Mouse (Mus musculus): ENCODE measurements around the gene Lce1d. TPM values are rescaled to one million over a fixed set of nuclear protein-coding genes. Genes with fewer than 3 reads are reported as not detected.

Gene Lce1d
- total RNA-seq, 1 experiment from 2014 or later = not detected

Other genes starting within 250 kb of the Lce1d start
- gene Sprr1b, start 248.4 kb downstream of the Lce1d start, total RNA-seq (2017) = not detected in 2 replicates
- not detected in 2 replicates for gene Sprr3, start 228.5 kb downstream of the Lce1d start, total RNA-seq (2017)
- not detected in 2 replicates for gene Sprr1a, start 201.3 kb downstream of the Lce1d start, total RNA-seq (2017)
- not detected in 2 replicates for gene Sprr4, start 186.7 kb downstream of the Lce1d start, total RNA-seq (2017)
- gene 2310046K23Rik, start 152.7 kb downstream of the Lce1d start, total RNA-seq (2017) = not detected in 2 replicates
- not detected in 2 replicates for gene Ivl, start 113.5 kb downstream of the Lce1d start, total RNA-seq (2017)
- not detected in 2 replicates for gene Smcp, start 98.2 kb downstream of the Lce1d start, total RNA-seq (2017)
- not detected in 2 replicates for gene 2210017I01Rik, start 79.7 kb downstream of the Lce1d start, total RNA-seq (2017)
- not detected in 2 replicates for gene Lce6a, start 65.5 kb downstream of the Lce1d start, total RNA-seq (2017)
- not detected in 2 replicates for gene Lce1a1, start 38.9 kb downstream of the Lce1d start, total RNA-seq (2017)
- gene Lce1b, start 30.3 kb downstream of the Lce1d start, total RNA-seq (2017) = not detected in 2 replicates
- gene Lce1a2, start 16.9 kb downstream of the Lce1d start, total RNA-seq (2017) = not detected in 2 replicates
- not detected in 2 replicates for gene Lce1c, start 8.0 kb downstream of the Lce1d start, total RNA-seq (2017)
- gene Lce1e, start 21.9 kb upstream of the Lce1d start, total RNA-seq (2017) = not detected in 2 replicates
- not detected in 2 replicates for gene Lce1f, start 33.1 kb upstream of the Lce1d start, total RNA-seq (2017)
- not detected in 2 replicates for gene Gm38119, start 51.9 kb upstream of the Lce1d start, total RNA-seq (2017)
- gene Lce1g, start 65.1 kb upstream of the Lce1d start, total RNA-seq (2017) = not detected in 2 replicates
- not detected in 2 replicates for gene Lce1h, start 77.9 kb upstream of the Lce1d start, total RNA-seq (2017)
- not detected in 2 replicates for gene Lce1i, start 91.7 kb upstream of the Lce1d start, total RNA-seq (2017)
- gene Lce1j, start 103.3 kb upstream of the Lce1d start, total RNA-seq (2017) = not detected in 2 replicates
- gene Lce1k, start 120.7 kb upstream of the Lce1d start, total RNA-seq (2017) = not detected in 2 replicates
- gene Kprp, start 140.0 kb upstream of the Lce1d start, total RNA-seq (2017) = not detected in 2 replicates
- gene Lce1l, start 164.1 kb upstream of the Lce1d start, total RNA-seq (2017) = not detected in 2 replicates
- gene 2310050C09Rik, start 183.0 kb upstream of the Lce1d start, total RNA-seq (2017) = not detected in 2 replicates
- gene Lce3a, start 239.0 kb upstream of the Lce1d start, total RNA-seq (2017) = not detected in 2 replicates
- not detected in 2 replicates for gene Lce3b, start 245.8 kb upstream of the Lce1d start, total RNA-seq (2017)